Comparison of ENCODE assay signal across 9 mouse cellular contexts in the genomic region with DNA sequence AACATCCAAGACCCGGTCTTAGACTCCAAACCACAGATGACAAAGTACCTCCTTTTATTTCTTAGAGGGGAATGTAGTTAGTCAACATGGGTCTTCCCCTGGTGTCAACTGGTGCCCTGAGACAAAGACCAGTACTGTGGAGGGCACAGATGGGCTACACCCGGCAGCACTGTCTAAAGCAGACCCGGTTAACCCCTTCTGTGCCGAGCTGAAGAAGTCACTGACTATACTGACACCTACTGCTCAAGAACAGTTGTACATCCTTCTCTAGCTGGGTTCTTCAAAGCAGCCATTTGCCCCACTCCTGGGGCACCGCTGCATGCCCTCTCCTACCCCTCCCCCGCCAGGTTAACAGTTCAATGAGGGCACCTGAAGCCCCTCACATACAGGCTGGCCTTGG.
DNase-seq lines count a peak whose midpoint lies in the region; ATAC-seq and TF ChIP-seq lines count a peak whose summit lies in the region.
"Had no signal": no experiment of that assay in that cellular context is flagged by ENCODE, and none has a peak within 500 bp of the region (broad histone marks: within the 10 kb centered on the region; RNA-seq: fewer than 3 reads in every experiment).

No protein-coding gene starts in this region.

- TF ChIP-seq CTCF in heart, adult 2 months (IDR thresholded peaks at IDR 0.05), result peak; percentile 21; the same call in 1 of the 2 replicates

- no peaks in the 10 kb centered on the region for H3K36me3 ChIP-seq in heart, adult 2 months (ENCODE audit: control insufficient read depth, insufficient read depth, low read length)
- no peaks in the 10 kb centered on the region for H3K36me3 ChIP-seq in forebrain, embryonic 16.5 days (ENCODE audit: control insufficient read depth, insufficient read depth)
- H3K36me3 ChIP-seq in midbrain, embryonic 12.5 days, result no peaks in the 10 kb centered on the region
- H3K36me3 ChIP-seq: heart, embryonic 15.5 days had no signal

- H3K4me3 ChIP-seq in heart, adult 2 months, result no peak overlapping the region
- H3K4me3 ChIP-seq in forebrain, embryonic 16.5 days (replicated peaks; ENCODE audit: low read length), result no peak overlapping the region
- no peak overlapping the region for H3K4me3 ChIP-seq in midbrain, embryonic 12.5 days
- H3K4me3 ChIP-seq: heart, embryonic 15.5 days had no signal

- TF ChIP-seq POLR2A in heart, adult 2 months (IDR thresholded peaks at IDR 0.05; ENCODE audit: insufficient read depth, low read depth, low read length), result no peak

- no peak for DNase-seq in heart, adult 2 months
- no peak for DNase-seq in heart, adult 9 months (ENCODE audit: low spot score in 2 of 2)
- peak; percentile 31 to 73 for DNase-seq in spleen, postnatal 4 days (ENCODE audit: low spot score in 2 of 2)
- DNase-seq in spleen, adult 12 weeks (ENCODE audit: low spot score), result no peak
- DNase-seq in thymus, postnatal 4 days, result peak; percentile 80
- no peak for DNase-seq in urinary bladder, adult 18-20 months (ENCODE audit: low spot score in 2 of 2)

- 39% methylated on average over 6 of the region's 6 CpGs for WGBS in heart, adult 2 months
- 28% methylated on average over 6 of the region's 6 CpGs for WGBS in forebrain, embryonic 16.5 days
- 21% methylated on average over 6 of the region's 6 CpGs for WGBS in midbrain, embryonic 12.5 days

- H3K4me1 ChIP-seq in heart, adult 2 months (ENCODE audit: control insufficient read depth, insufficient read depth, low read length), result peaks cover 3% of the 10 kb centered on the region; the same call in 1 of the 2 replicates
- peaks cover 30% of the 10 kb centered on the region for H3K4me1 ChIP-seq in forebrain, embryonic 16.5 days (replicated peaks; ENCODE audit: control insufficient read depth, insufficient read depth, low read length)
- peaks cover 49% of the 10 kb centered on the region for H3K4me1 ChIP-seq in midbrain, embryonic 12.5 days

- TF ChIP-seq EP300 in heart, adult 2 months (IDR thresholded peaks at IDR 0.05; ENCODE audit: insufficient read depth, low read depth, low read length), result no peak

- H3K4me2 ChIP-seq in forebrain, embryonic 16.5 days (ENCODE audit: low read length), result no peak overlapping the region; the same call in 1 of the 2 replicates
- no peak overlapping the region; the same call in 1 of the 2 replicates for H3K4me2 ChIP-seq in midbrain, embryonic 12.5 days (replicated peaks)
- H3K4me2 ChIP-seq: heart, embryonic 15.5 days had no signal

- no peak overlapping the region for H3K9ac ChIP-seq in heart, adult 2 months (ENCODE audit: low read depth, low read length)
- H3K9ac ChIP-seq in forebrain, embryonic 16.5 days (replicated peaks; ENCODE audit: low read depth, low read length), result no peak overlapping the region
- H3K9ac ChIP-seq in midbrain, embryonic 12.5 days (replicated peaks), result no peak overlapping the region
- H3K9ac ChIP-seq: heart, embryonic 15.5 days had no signal

- ATAC-seq in forebrain, embryonic 16.5 days, result peak; percentile 30
- peak; percentile 65 for ATAC-seq in midbrain, embryonic 12.5 days (ENCODE audit: low FRiP score, low read depth)

- no peaks in the 10 kb centered on the region for H3K27me3 ChIP-seq in heart, adult 2 months (ENCODE audit: control insufficient read depth, insufficient read depth, low read length)
- H3K27me3 ChIP-seq in forebrain, embryonic 16.5 days (replicated peaks; ENCODE audit: control insufficient read depth, insufficient read depth, low read length), result no peaks in the 10 kb centered on the region
- H3K27me3 ChIP-seq in midbrain, embryonic 12.5 days, result no peaks in the 10 kb centered on the region
- H3K27me3 ChIP-seq: heart, embryonic 15.5 days had no signal

- H3K27ac ChIP-seq in heart, adult 2 months, result no peak overlapping the region
- H3K27ac ChIP-seq in forebrain, embryonic 16.5 days (ENCODE audit: low read length), result peak overlapping the region; percentile 41
- peak overlapping the region; percentile 52 for H3K27ac ChIP-seq in midbrain, embryonic 12.5 days (replicated peaks)
- H3K27ac ChIP-seq: heart, embryonic 15.5 days had no signal

- no peaks in the 10 kb centered on the region for H3K9me3 ChIP-seq in forebrain, embryonic 16.5 days (ENCODE audit: control insufficient read depth, low read length)
- no peaks in the 10 kb centered on the region for H3K9me3 ChIP-seq in midbrain, embryonic 12.5 days
- H3K9me3 ChIP-seq: heart, embryonic 15.5 days had no signal

- no peaks in the 10 kb centered on the region for H3K79me2 ChIP-seq in heart, adult 2 months (replicated peaks; ENCODE audit: control insufficient read depth, insufficient read depth, low read length)

- intact Hi-C loops in heart, adult 2 months (cut with DNase I), result loop anchor here (5.0 kb wide), 2 partner anchors 93 to 147 kb away; no protein-coding TSS in a partner anchor

Comparison
In these comparisons a context has a peak if more than half of its experiments do, and no peak if none do; other contexts are left out.
1. DNase-seq: peak in spleen, postnatal 4 days (2 of 2) and thymus, postnatal 4 days (single experiment); none in heart, adult 2 months (0 of 2), heart, adult 9 months (0 of 2), spleen, adult 12 weeks (single experiment) and urinary bladder, adult 18-20 months (0 of 2).